Mouse (Mus musculus) brain, embryonic 14.5 days (tissue): ENCODE measurements at regions not wholly inside any gene's neighbourhood (a gene's known extent, or its start where the extent isn't known, plus 50 kb on each side); places are given as distances from the start of the nearest gene placed in this dataset.

Experiments
- CTCF ChIP-seq: fragments of 200-500 bp; IDR thresholded peaks from 2 replicates; pipeline ENCODE4 v1.5.1; 2012; ENCODE audit warnings: inconsistent platforms, mild to moderate bottlenecking, moderate library complexity, borderline replicate concordance; ENCODE audit not compliant: insufficient read depth, insufficient read length; ENCODE audit errors: extremely low read depth
- POLR2A ChIP-seq: fragments of 200-500 bp; IDR thresholded peaks from 2 replicates; pipeline ENCODE4 v1.6.1; 2012; ENCODE audit warnings: mild to moderate bottlenecking, inconsistent platforms, borderline replicate concordance; ENCODE audit not compliant: poor library complexity, insufficient read depth, insufficient read length, severe bottlenecking; ENCODE audit errors: extremely low read depth

DNA sequence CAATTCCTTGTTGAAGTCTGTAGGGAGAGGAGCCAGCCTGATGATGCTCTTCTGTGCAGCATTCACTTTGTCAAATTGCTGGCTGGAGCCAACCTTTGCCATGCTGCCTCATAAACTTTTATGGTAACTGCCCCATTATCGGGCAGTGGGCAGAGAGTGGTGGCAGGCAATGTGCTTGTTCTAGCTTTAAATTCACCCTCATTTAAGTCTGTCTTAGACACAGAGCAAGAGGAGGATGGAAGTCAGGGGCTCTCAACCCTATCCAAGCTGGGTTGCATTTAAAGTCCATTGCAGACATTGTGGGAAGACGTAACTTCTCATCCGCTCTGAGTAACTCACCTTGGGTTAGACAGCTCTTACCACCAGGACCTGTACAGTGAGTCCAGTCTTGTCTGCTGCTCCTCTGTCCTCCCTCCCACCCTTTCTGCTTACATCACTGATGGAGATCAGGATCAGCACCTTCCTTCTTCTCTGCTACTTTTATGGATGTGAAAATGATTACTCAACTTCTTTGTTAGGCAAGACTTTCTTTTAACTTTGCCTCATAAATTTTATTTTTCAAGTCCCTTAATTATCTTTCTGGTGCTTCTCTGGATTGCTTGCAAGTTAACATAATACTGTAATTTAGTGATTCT lies 415.3 kb downstream of the Plcl1 start:
- TF ChIP-seq POLR2A (no peak), CTCF (no peak)
